Mouse (Mus musculus) MEL (cell line): ENCODE data around the gene Lypla2.

ENCODE experiments used
- CTCF ChIP-seq, 3 experiments: IDR thresholded peaks in 2 of 3; conservative IDR thresholded peaks in 1 of 3; 2 replicates each; pipeline ENCODE4 v1.5.1; 2011 to 2012; ENCODE audit warnings: low read length in 3 of 3, low read depth in 2 of 3, mild to moderate bottlenecking in 2 of 3, improper control_type of control experiment in 1 of 3, inconsistent platforms in 1 of 3, mixed read lengths in 1 of 3, moderate library complexity in 1 of 3; ENCODE audit not compliant: control insufficient read depth in 1 of 3, insufficient read depth in 1 of 3, poor library complexity in 1 of 3, severe bottlenecking in 1 of 3
- ELF1 ChIP-seq: IDR thresholded peaks from 2 replicates; pipeline ENCODE4 v1.6.1; 2014; ENCODE audit warnings: low read depth, mild to moderate bottlenecking, inconsistent platforms, low read length, improper control_type of control experiment, moderate library complexity
- HCFC1 ChIP-seq: IDR thresholded peaks from 2 replicates; pipeline ENCODE4 v1.6.1; 2012; ENCODE audit warnings: low read depth, mild to moderate bottlenecking, inconsistent platforms, low read length, improper control_type of control experiment, moderate library complexity
- MAZ ChIP-seq: IDR thresholded peaks from 2 replicates; pipeline ENCODE4 v1.6.1; 2012; ENCODE audit warnings: low read depth, mild to moderate bottlenecking, inconsistent platforms, low read length, improper control_type of control experiment
- MEF2A ChIP-seq: IDR thresholded peaks from 2 replicates; pipeline ENCODE4 v1.6.1; 2014; ENCODE audit warnings: low read depth, mild to moderate bottlenecking, inconsistent platforms, low read length, improper control_type of control experiment; ENCODE audit not compliant: poor library complexity, insufficient replicate concordance, severe bottlenecking; ENCODE audit errors: extremely low read depth
- POLR2A ChIP-seq, 2 experiments: IDR thresholded peaks; 2 replicates each; pipeline ENCODE4 v1.6.1; 2011 to 2012; ENCODE audit warnings: low read length in 2 of 2, mild to moderate bottlenecking in 2 of 2, control low read depth in 1 of 2, improper control_type of control experiment in 1 of 2, low read depth in 1 of 2, moderate library complexity in 1 of 2; ENCODE audit not compliant: control insufficient read depth in 1 of 2, insufficient read depth in 1 of 2, poor library complexity in 1 of 2
- RAD21 ChIP-seq: IDR thresholded peaks from 2 replicates; pipeline ENCODE4 v1.6.1; 2011; ENCODE audit warnings: mild to moderate bottlenecking, low read depth, low read length, improper control_type of control experiment
- SMC3 ChIP-seq: IDR thresholded peaks from 2 replicates; pipeline ENCODE4 v1.6.1; 2011; ENCODE audit warnings: low read depth, low read length, improper control_type of control experiment
- TAL1 ChIP-seq: IDR thresholded peaks from 2 replicates; pipeline ENCODE4 v1.6.1; 2012; ENCODE audit warnings: mild to moderate bottlenecking, inconsistent platforms, low read length, moderate library complexity, mixed read lengths
- TBP ChIP-seq: IDR thresholded peaks from 2 replicates; pipeline ENCODE4 v1.8.0; 2011; ENCODE audit warnings: low read depth, low read length, improper control_type of control experiment

DNA sequence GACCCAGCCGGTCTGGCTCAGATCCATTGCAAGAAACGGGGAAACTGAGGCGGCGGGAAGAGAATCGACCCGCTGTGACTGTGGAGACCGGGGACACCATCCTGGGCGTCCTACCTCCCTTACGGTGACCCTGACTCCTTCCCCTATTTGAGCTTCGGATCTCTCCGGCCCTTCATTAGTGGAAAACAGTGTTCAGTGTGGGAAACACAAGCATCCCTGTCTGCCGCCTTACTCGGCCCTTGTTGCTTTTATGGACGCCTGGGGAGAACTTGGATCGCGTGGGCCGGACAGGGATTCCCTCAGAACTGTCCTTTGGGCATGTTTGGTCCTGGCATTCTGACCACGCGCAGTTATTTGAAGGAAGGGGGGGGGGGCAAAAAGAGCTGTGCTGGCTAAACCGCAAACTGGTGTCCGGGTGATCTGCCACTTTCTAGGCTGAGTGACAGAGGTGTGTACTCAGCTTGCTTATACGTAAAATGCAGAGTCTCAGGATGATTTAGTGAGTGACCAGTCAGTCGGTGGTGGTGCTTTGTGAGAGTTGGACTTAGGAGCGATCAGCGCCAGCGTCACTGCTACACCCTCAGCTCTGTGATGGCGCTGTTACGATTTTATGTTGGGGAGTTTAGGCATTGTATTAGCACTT lies 25.6 kb downstream of the Lypla2 start:
- no peak for TF ChIP-seq SMC3
- TF ChIP-seq CTCF (IDR thresholded peaks at IDR 0.05 in 2 of 3, conservative IDR thresholded peaks at IDR 0.05 in 1 of 3; ENCODE audit: control insufficient read depth in 1 of 3, insufficient read depth in 1 of 3, low read depth in 2 of 3, low read length in 3 of 3, poor library complexity in 1 of 3, severe bottlenecking in 1 of 3): no peak
- no peak for TF ChIP-seq ELF1
- TF ChIP-seq TAL1: no peak
- TF ChIP-seq POLR2A (IDR thresholded peaks at IDR 0.05; ENCODE audit: control insufficient read depth in 1 of 2, insufficient read depth in 1 of 2, low read depth in 1 of 2, low read length in 2 of 2, poor library complexity in 1 of 2): peak in 1 of 2 experiments; percentile 7; a peak in 2 of 4 replicates
- no peak for TF ChIP-seq RAD21
- TF ChIP-seq HCFC1: no peak
- no peak for TF ChIP-seq MEF2A
- TF ChIP-seq TBP: no peak; the same call in 1 of the 2 replicates
- peak; percentile 44; the same call in 1 of the 2 replicates for TF ChIP-seq MAZ
